Mouse (Mus musculus) spleen, embryonic (tissue): ENCODE measurements around the gene Pheta1.
"Not testable (repeated sequence)": the region's sequence is repeated elsewhere in the genome, so short reads cannot be mapped to it uniquely, and the experiment has no call there.

Experiments used
- CTCF ChIA-PET: fragments of 350-600 bp; sonication (Branson Sonifier 250); formaldehyde crosslinking; loops from one replicate; lab custom pipeline; 2022; lab: Charles Lee

Gene Pheta1

GRCm38 (mm10) chr5:121841516-121841915, 7.3 kb upstream of the Pheta1 start:
- CTCF ChIA-PET = no interaction called here

- CTCF ChIA-PET = no interaction called here
Observed at GRCm38 (mm10) chr5:121841973-121842372, 6.8 kb upstream of the Pheta1 start.

- CTCF ChIA-PET = interaction anchor here (1.2 to 1.7 kb wide), 5 partner anchors 10 to 51 kb away, joined by 3 to 6 read pairs (median 4); no protein-coding TSS in a partner anchor
Observed at GRCm38 (mm10) chr5:121842665-121843118, 6.1 kb upstream of the Pheta1 start.

GRCm38 (mm10) chr5:121843138-121843905, 5.5 kb upstream of the Pheta1 start:
- CTCF ChIA-PET = interaction anchor here (0.6 to 1.7 kb wide), 8 partner anchors 10 to 729 kb away, joined by 3 to 11 read pairs (median 4); no protein-coding TSS in a partner anchor

GRCm38 (mm10) chr5:121845361-121845760, 3.4 kb upstream of the Pheta1 start:
- CTCF ChIA-PET = interaction anchor here (0.6 kb wide), 1 partner anchor 172 kb away, joined by 10 read pairs; no protein-coding TSS in a partner anchor

- CTCF ChIA-PET = interaction anchor here (0.7 kb wide), 2 partner anchors 13 to 31 kb away, joined by 3 to 4 read pairs; no protein-coding TSS in a partner anchor
Observed at GRCm38 (mm10) chr5:121846322-121846721, 2.5 kb upstream of the Pheta1 start.

GRCm38 (mm10) chr5:121847269-121847668, 1.5 kb upstream of the Pheta1 start:
- CTCF ChIA-PET = not testable (repeated sequence)

- CTCF ChIA-PET = no interaction called here
Observed at GRCm38 (mm10) chr5:121848035-121848519, 707 bp upstream of the Pheta1 start.

GRCm38 (mm10) chr5:121849478-121850349, 930 bp downstream of the Pheta1 start:
- CTCF ChIA-PET = interaction anchor here (0.6 to 1.7 kb wide), 3 partner anchors 13 to 33 kb away, joined by 3 to 7 read pairs (median 4); no protein-coding TSS in a partner anchor

GRCm38 (mm10) chr5:121853368-121854051, 4.7 kb downstream of the Pheta1 start:
- CTCF ChIA-PET = no interaction called here

- CTCF ChIA-PET = no interaction called here
Observed at GRCm38 (mm10) chr5:121854768-121855167, 6.0 kb downstream of the Pheta1 start.

GRCm38 (mm10) chr5:121856740-121857139, 8.0 kb downstream of the Pheta1 start:
- CTCF ChIA-PET = no interaction called here

GRCm38 (mm10) chr5:121858427-121858826, 9.6 kb downstream of the Pheta1 start:
- CTCF ChIA-PET = no interaction called here

GRCm38 (mm10) chr5:121861964-121862363, 13.2 kb downstream of the Pheta1 start:
- CTCF ChIA-PET = no interaction called here

GRCm38 (mm10) chr5:121864330-121864729, 15.5 kb downstream of the Pheta1 start:
- CTCF ChIA-PET = no interaction called here

GRCm38 (mm10) chr5:121867963-121868362, 19.2 kb downstream of the Pheta1 start:
- CTCF ChIA-PET = interaction anchor here (0.6 kb wide), 1 partner anchor 298 kb away, joined by 15 read pairs; no protein-coding TSS in a partner anchor

GRCm38 (mm10) chr5:121870832-121871231, 22.0 kb downstream of the Pheta1 start:
- CTCF ChIA-PET = no interaction called here

- CTCF ChIA-PET = no interaction called here
Observed at GRCm38 (mm10) chr5:121871515-121872030, 22.8 kb downstream of the Pheta1 start.

- CTCF ChIA-PET = interaction anchor here (0.6 kb wide), 1 partner anchor 109 kb away, joined by 11 read pairs; no protein-coding TSS in a partner anchor
Observed at GRCm38 (mm10) chr5:121872158-121872557, 23.4 kb downstream of the Pheta1 start.

- CTCF ChIA-PET = no interaction called here
Observed at GRCm38 (mm10) chr5:121875041-121875440, 26.3 kb downstream of the Pheta1 start.

- CTCF ChIA-PET = interaction anchor here (1.2 kb wide), 1 partner anchor 62 kb away, joined by 3 read pairs; no protein-coding TSS in a partner anchor
Observed at GRCm38 (mm10) chr5:121876901-121877300, 28.1 kb downstream of the Pheta1 start.
